Mouse (Mus musculus): ENCODE results near the gene Crb2. TPM values are rescaled to one million over a fixed set of nuclear protein-coding genes. Genes with fewer than 3 reads are reported as not detected.

Crb2 gene
- polyA plus RNA-seq (2012; rRNA removed), result 3.3 and 4.5 TPM in 2 replicates

GRCm38 (mm10) chr2:37776016-37776415 lies at the start of gene Crb2:
Gene Crb2 (plus strand): TSS chr2:37776249.
- no peak for DNase-seq (ENCODE audit: low spot score)

GRCm38 (mm10) chr2:37731241-37731801 lies 44.7 kb upstream of the Crb2 start:
- no peak for DNase-seq (ENCODE audit: low spot score)

GRCm38 (mm10) chr2:37734979-37735806 lies 40.9 kb upstream of the Crb2 start:
- DNase-seq (ENCODE audit: low spot score), result no peak

- DNase-seq (ENCODE audit: low spot score), result no peak
Measured at GRCm38 (mm10) chr2:37735807-37736188, 40.3 kb upstream of the Crb2 start.

- no peak for DNase-seq (ENCODE audit: low spot score)
Measured at GRCm38 (mm10) chr2:37741806-37742554, 34.1 kb upstream of the Crb2 start.

GRCm38 (mm10) chr2:37744773-37745395 lies 31.2 kb upstream of the Crb2 start:
- no peak for DNase-seq (ENCODE audit: low spot score)

- no peak for DNase-seq (ENCODE audit: low spot score)
Measured at GRCm38 (mm10) chr2:37746293-37747049, 29.6 kb upstream of the Crb2 start.

- no peak for DNase-seq (ENCODE audit: low spot score)
Measured at GRCm38 (mm10) chr2:37747909-37748308, 28.1 kb upstream of the Crb2 start.

GRCm38 (mm10) chr2:37748442-37749066 lies 27.5 kb upstream of the Crb2 start:
- no peak for DNase-seq (ENCODE audit: low spot score)

GRCm38 (mm10) chr2:37749323-37749722 lies 26.7 kb upstream of the Crb2 start:
- DNase-seq (ENCODE audit: low spot score), result no peak

GRCm38 (mm10) chr2:37751114-37751513 lies 24.9 kb upstream of the Crb2 start:
- no peak for DNase-seq (ENCODE audit: low spot score)

- DNase-seq (ENCODE audit: low spot score), result no peak
Measured at GRCm38 (mm10) chr2:37756220-37756930, 19.7 kb upstream of the Crb2 start.

GRCm38 (mm10) chr2:37757016-37757415 lies 19.0 kb upstream of the Crb2 start:
- DNase-seq (ENCODE audit: low spot score), result no peak

- no peak for DNase-seq (ENCODE audit: low spot score)
Measured at GRCm38 (mm10) chr2:37757784-37758183, 18.3 kb upstream of the Crb2 start.

- no peak for DNase-seq (ENCODE audit: low spot score)
Measured at GRCm38 (mm10) chr2:37758343-37759015, 17.6 kb upstream of the Crb2 start.

GRCm38 (mm10) chr2:37760633-37761032 lies 15.4 kb upstream of the Crb2 start:
- no peak for DNase-seq (ENCODE audit: low spot score)

- no peak for DNase-seq (ENCODE audit: low spot score)
Measured at GRCm38 (mm10) chr2:37763638-37764037, 12.4 kb upstream of the Crb2 start.

GRCm38 (mm10) chr2:37764514-37764913 lies 11.5 kb upstream of the Crb2 start:
- DNase-seq (ENCODE audit: low spot score), result no peak

GRCm38 (mm10) chr2:37765082-37765483 lies 11.0 kb upstream of the Crb2 start:
- DNase-seq (ENCODE audit: low spot score), result no peak
